Mouse (Mus musculus): Measurements from ENCODE around the gene Ly6g5b.

- no peak for TF ChIP-seq MAX (IDR thresholded peaks at IDR 0.05)
- no peak for TF ChIP-seq CTCF (IDR thresholded peaks at IDR 0.05; ENCODE audit: control insufficient read depth, insufficient read depth, insufficient read length)
- TF ChIP-seq MYOD1 (IDR thresholded peaks at IDR 0.05; ENCODE audit: control insufficient read depth, insufficient read length, low read depth) = no peak
- TF ChIP-seq USF1 (IDR thresholded peaks at IDR 0.05; ENCODE audit: low read depth) = no peak
- TF ChIP-seq MYOG (IDR thresholded peaks at IDR 0.05; ENCODE audit: control insufficient read depth, extremely low read depth, insufficient read length) = no peak
- no peak for TF ChIP-seq CEBPB (IDR thresholded peaks at IDR 0.05; ENCODE audit: low read depth)
- no peak for TF ChIP-seq FOSL1 (IDR thresholded peaks at IDR 0.05; ENCODE audit: insufficient read depth, low read length, poor library complexity, severe bottlenecking)
These were observed 25.3 kb upstream of the Ly6g5b start for GRCm38 (mm10) chr17:35140490-35140996.

All from C2C12 (cell line).